Mouse (Mus musculus): Measurements from ENCODE around the gene Gmnn.

The Gmnn gene

GRCm38 (mm10) chr13:24761083-24761402 lies 680 bp downstream of the Gmnn start:
- DNase-seq (ENCODE audit: low spot score), result no peak

GRCm38 (mm10) chr13:24760351-24760870 lies 1.3 kb downstream of the Gmnn start:
- no peak for DNase-seq (ENCODE audit: low spot score)

- no peak for DNase-seq (ENCODE audit: low spot score)
Measured at GRCm38 (mm10) chr13:24759451-24759850, 2.3 kb downstream of the Gmnn start.

GRCm38 (mm10) chr13:24757820-24758564 lies 3.7 kb downstream of the Gmnn start:
- no peak for DNase-seq (ENCODE audit: low spot score)

GRCm38 (mm10) chr13:24756756-24757155 lies 5.0 kb downstream of the Gmnn start:
- DNase-seq (ENCODE audit: low spot score), result no peak

GRCm38 (mm10) chr13:24751396-24751795 lies 10.3 kb downstream of the Gmnn start:
- DNase-seq (ENCODE audit: low spot score), result no peak

GRCm38 (mm10) chr13:24750807-24751206 lies 10.9 kb downstream of the Gmnn start:
- no peak for DNase-seq (ENCODE audit: low spot score)

- no peak for DNase-seq (ENCODE audit: low spot score)
Measured at GRCm38 (mm10) chr13:24747823-24748222, 13.9 kb downstream of the Gmnn start.

- DNase-seq (ENCODE audit: low spot score), result no peak
Measured at GRCm38 (mm10) chr13:24741028-24741427, 20.7 kb downstream of the Gmnn start, which contains the start of gene Armh2. Gene Armh2 (plus strand): TSS chr13:24741232.

- DNase-seq (ENCODE audit: low spot score), result no peak
Measured at GRCm38 (mm10) chr13:24735608-24736131, 26.1 kb downstream of the Gmnn start.

- no peak for DNase-seq (ENCODE audit: low spot score)
Measured at GRCm38 (mm10) chr13:24734502-24734901, 27.2 kb downstream of the Gmnn start.

GRCm38 (mm10) chr13:24729128-24729527 lies 32.6 kb downstream of the Gmnn start:
- no peak for DNase-seq (ENCODE audit: low spot score)

GRCm38 (mm10) chr13:24724395-24724759 lies 37.3 kb downstream of the Gmnn start:
- DNase-seq (ENCODE audit: low spot score), result no peak

GRCm38 (mm10) chr13:24723699-24724394 lies 37.9 kb downstream of the Gmnn start:
- DNase-seq (ENCODE audit: low spot score), result no peak

GRCm38 (mm10) chr13:24721502-24721901 lies 40.2 kb downstream of the Gmnn start:
- no peak for DNase-seq (ENCODE audit: low spot score)

- no peak for DNase-seq (ENCODE audit: low spot score)
Measured at GRCm38 (mm10) chr13:24717677-24718076, 44.0 kb downstream of the Gmnn start.

GRCm38 (mm10) chr13:24716441-24716840 lies 45.3 kb downstream of the Gmnn start:
- no peak for DNase-seq (ENCODE audit: low spot score)

GRCm38 (mm10) chr13:24715601-24716000 lies 46.1 kb downstream of the Gmnn start:
- DNase-seq (ENCODE audit: low spot score), result no peak

- no peak for DNase-seq (ENCODE audit: low spot score)
Measured at GRCm38 (mm10) chr13:24714360-24714885, 47.3 kb downstream of the Gmnn start.

- DNase-seq (ENCODE audit: low spot score), result peak; percentile 86
Measured at GRCm38 (mm10) chr13:24713434-24714000, 48.2 kb downstream of the Gmnn start.

- no peak for DNase-seq (ENCODE audit: low spot score)
Measured at GRCm38 (mm10) chr13:24712581-24713130, 49.1 kb downstream of the Gmnn start.

GRCm38 (mm10) chr13:24710968-24711367 lies 50.8 kb downstream of the Gmnn start:
- no peak for DNase-seq (ENCODE audit: low spot score)

All from left cerebral cortex, adult 11 months (tissue).